Mouse (Mus musculus): ENCODE measurements around the gene Ttc13. TPM values are rescaled to one million over a fixed set of nuclear protein-coding genes. Genes with fewer than 3 reads are reported as not detected.

The Ttc13 gene
- total RNA-seq, 2 experiments from 2014 or later, result 21.2 to 21.6 TPM

Other genes with a start within 250 kb of the Ttc13 start
- 10 to 100 TPM; 22.5 to 28.2 TPM for gene Cog2, start 201.2 kb downstream of the Ttc13 start, total RNA-seq (2021)
- gene Agt, start 152.3 kb downstream of the Ttc13 start, total RNA-seq (2021), result 10 to 100 TPM in 1 of 2 experiments, 1 to 10 TPM in 1; 6.1 to 17.1 TPM
- gene Capn9, start 145.9 kb downstream of the Ttc13 start, total RNA-seq (2021), result not detected
- gene 2310022B05Rik, start 58.6 kb downstream of the Ttc13 start, total RNA-seq (2021), result 100 to 1,000 TPM; 144 to 160 TPM
- gene Arv1, start 156 bp upstream of the Ttc13 start, total RNA-seq (2021), result 1 to 10 TPM; 5.2 to 5.7 TPM
- 1 to 10 TPM; 1.8 TPM for gene Fam89a, start 29.8 kb upstream of the Ttc13 start, total RNA-seq (2021)
- 1 to 10 TPM in 1 of 2 experiments, under 1 TPM in 1; 0.22 to 1.2 TPM for gene Trim67, start 71.1 kb upstream of the Ttc13 start, total RNA-seq (2021)
- gene Gnpat, start 141.1 kb upstream of the Ttc13 start, total RNA-seq (2021), result 100 to 1,000 TPM; 128 to 129 TPM
- gene 2810004N23Rik, start 141.1 kb upstream of the Ttc13 start, total RNA-seq (2021), result 10 to 100 TPM; 40.6 to 43.8 TPM
- gene Exoc8, start 175.7 kb upstream of the Ttc13 start, total RNA-seq (2021), result 10 to 100 TPM; 19.5 to 20.5 TPM
- gene Sprtn, start 175.9 kb upstream of the Ttc13 start, total RNA-seq (2021), result 10 to 100 TPM; 16.0 to 18.9 TPM
- gene Egln1, start 227.3 kb upstream of the Ttc13 start, total RNA-seq (2021), result 100 to 1,000 TPM; 136 to 143 TPM

All from heart, postnatal 10 days (tissue).